Mouse (Mus musculus) thymus, adult 18-20 months (tissue): Measurements from ENCODE around the gene Gpr18.

Experiments used
- DNase-seq, 2 experiments: peaks; one replicate each; pipeline ENCODE4 v3.0.0; 2022; ENCODE audit warnings: mixed read lengths in 2 of 2

Gene Gpr18

GRCm38 (mm10) chr14:121947966-121948365, 32.4 kb upstream of the Gpr18 start:
- no peak for DNase-seq

GRCm38 (mm10) chr14:121947201-121947760, 31.7 kb upstream of the Gpr18 start:
- DNase-seq, result no peak

GRCm38 (mm10) chr14:121946728-121947127, 31.1 kb upstream of the Gpr18 start:
- no peak for DNase-seq

- DNase-seq, result no peak
Observed at GRCm38 (mm10) chr14:121946131-121946530, 30.6 kb upstream of the Gpr18 start.

GRCm38 (mm10) chr14:121939582-121939981, 24.0 kb upstream of the Gpr18 start:
- no peak for DNase-seq

GRCm38 (mm10) chr14:121938256-121939191, 22.9 kb upstream of the Gpr18 start:
- no peak for DNase-seq

- DNase-seq, result no peak
Observed at GRCm38 (mm10) chr14:121937601-121938255, 22.1 kb upstream of the Gpr18 start.

- DNase-seq, result no peak
Observed at GRCm38 (mm10) chr14:121936856-121937255, 21.3 kb upstream of the Gpr18 start.

- no peak for DNase-seq
Observed at GRCm38 (mm10) chr14:121936356-121936755, 20.8 kb upstream of the Gpr18 start.

- no peak for DNase-seq
Observed at GRCm38 (mm10) chr14:121934597-121934946, 19.0 kb upstream of the Gpr18 start.

GRCm38 (mm10) chr14:121933906-121934596, 18.5 kb upstream of the Gpr18 start:
- no peak for DNase-seq

- no peak for DNase-seq
Observed at GRCm38 (mm10) chr14:121932180-121932579, 16.6 kb upstream of the Gpr18 start.

GRCm38 (mm10) chr14:121931594-121931993, 16.0 kb upstream of the Gpr18 start:
- DNase-seq, result no peak

- no peak for DNase-seq
Observed at GRCm38 (mm10) chr14:121930731-121931383, 15.3 kb upstream of the Gpr18 start.

- no peak for DNase-seq
Observed at GRCm38 (mm10) chr14:121929243-121929951, 13.8 kb upstream of the Gpr18 start.

GRCm38 (mm10) chr14:121928375-121929137, 13.0 kb upstream of the Gpr18 start:
- DNase-seq, result no peak

- no peak for DNase-seq
Observed at GRCm38 (mm10) chr14:121927451-121927850, 11.9 kb upstream of the Gpr18 start.

- DNase-seq, result no peak
Observed at GRCm38 (mm10) chr14:121926901-121927300, 11.3 kb upstream of the Gpr18 start.

- DNase-seq, result peak in 1 of 2 experiments; percentile 1
Observed at GRCm38 (mm10) chr14:121924876-121925275, 9.3 kb upstream of the Gpr18 start.

- no peak for DNase-seq
Observed at GRCm38 (mm10) chr14:121922731-121923130, 7.2 kb upstream of the Gpr18 start.

GRCm38 (mm10) chr14:121922016-121922415, 6.4 kb upstream of the Gpr18 start:
- no peak for DNase-seq
